Mouse (Mus musculus): ENCODE data around the gene Ffar3. TPM values are rescaled to one million over a fixed set of nuclear protein-coding genes. Genes with fewer than 3 reads are reported as not detected.
"Not testable (repeated sequence)": the region's sequence is repeated elsewhere in the genome, so short reads cannot be mapped to it uniquely, and the experiment has no call there.

Ffar3 gene
- polyA plus RNA-seq, 1 experiment from 2014 or later, result 0.13 TPM

- no peak overlapping the region for H3K9ac ChIP-seq
- no peak overlapping the region for H3K27ac ChIP-seq
- H3K36me3 ChIP-seq, result no peaks in the 10 kb centered on the region
- no peak for ATAC-seq (ENCODE audit: low FRiP score)
- H3K4me1 ChIP-seq (replicated peaks), result peaks cover 18% of the 10 kb centered on the region
- no peaks in the 10 kb centered on the region for H3K27me3 ChIP-seq
- WGBS, result 74% methylated on average over 4 of the region's 4 CpGs
- no peaks in the 10 kb centered on the region for H3K9me3 ChIP-seq
- no peak overlapping the region for H3K4me2 ChIP-seq
- no peak overlapping the region for H3K4me3 ChIP-seq
Measured at GRCm38 (mm10) chr7:30841379-30841778, 14.6 kb downstream of the Ffar3 start.

GRCm38 (mm10) chr7:30840306-30840705 lies 15.7 kb downstream of the Ffar3 start:
- Histone ChIP-seq H3K4me1 (replicated peaks) (peaks cover 16% of the 10 kb centered on the region), H3K4me3 (no peak overlapping the region), H3K9ac (no peak overlapping the region), H3K36me3 (no peaks in the 10 kb centered on the region), H3K9me3 (no peaks in the 10 kb centered on the region), H3K4me2 (no peak overlapping the region), H3K27ac (no peak overlapping the region), H3K27me3 (no peaks in the 10 kb centered on the region)
- 85% methylated on average over 3 of the region's 3 CpGs for WGBS
- ATAC-seq (ENCODE audit: low FRiP score), result no peak

- no peaks in the 10 kb centered on the region for H3K27me3 ChIP-seq
- ATAC-seq (ENCODE audit: low FRiP score), result no peak
- no peak overlapping the region for H3K4me3 ChIP-seq
- no peaks in the 10 kb centered on the region for H3K4me1 ChIP-seq (replicated peaks)
- H3K36me3 ChIP-seq, result no peaks in the 10 kb centered on the region
- no peak overlapping the region for H3K9ac ChIP-seq
- no peak overlapping the region for H3K4me2 ChIP-seq
- H3K27ac ChIP-seq, result no peak overlapping the region
- H3K9me3 ChIP-seq, result no peaks in the 10 kb centered on the region
Measured at GRCm38 (mm10) chr7:30837277-30837676, 18.7 kb downstream of the Ffar3 start.

GRCm38 (mm10) chr7:30832684-30833083 lies 23.3 kb downstream of the Ffar3 start:
- not testable (repeated sequence) for H3K9ac ChIP-seq; H3K9me3 ChIP-seq; H3K4me1 ChIP-seq (replicated peaks); H3K36me3 ChIP-seq; H3K27ac ChIP-seq; ATAC-seq (ENCODE audit: low FRiP score); H3K4me2 ChIP-seq; H3K27me3 ChIP-seq; H3K4me3 ChIP-seq
- whole genome bisulfite sequencing, result 55% methylated on average over 7 of the region's 11 CpGs

GRCm38 (mm10) chr7:30832261-30832660 lies 23.7 kb downstream of the Ffar3 start:
- H3K27me3 ChIP-seq, result no peaks in the 10 kb centered on the region
- H3K4me3 ChIP-seq, result no peak overlapping the region
- no peaks in the 10 kb centered on the region for H3K9me3 ChIP-seq
- H3K36me3 ChIP-seq, result no peaks in the 10 kb centered on the region
- ATAC-seq (ENCODE audit: low FRiP score), result no peak
- H3K4me1 ChIP-seq (replicated peaks), result no peaks in the 10 kb centered on the region
- no peak overlapping the region for H3K27ac ChIP-seq
- WGBS, result 81% methylated on average over 15 of the region's 17 CpGs
- no peak overlapping the region for H3K9ac ChIP-seq
- H3K4me2 ChIP-seq, result no peak overlapping the region

- no peaks in the 10 kb centered on the region for H3K9me3 ChIP-seq
- H3K9ac ChIP-seq, result no peak overlapping the region
- no peak overlapping the region for H3K4me2 ChIP-seq
- no peak overlapping the region for H3K4me3 ChIP-seq
- no peak for ATAC-seq (ENCODE audit: low FRiP score)
- no peaks in the 10 kb centered on the region for H3K36me3 ChIP-seq
- H3K27ac ChIP-seq, result no peak overlapping the region
- no peaks in the 10 kb centered on the region for H3K4me1 ChIP-seq (replicated peaks)
- H3K27me3 ChIP-seq, result no peaks in the 10 kb centered on the region
- 67% methylated on average over 3 of the region's 3 CpGs for WGBS
Measured at GRCm38 (mm10) chr7:30829428-30829827, 26.6 kb downstream of the Ffar3 start.

GRCm38 (mm10) chr7:30828871-30829270 lies 27.1 kb downstream of the Ffar3 start:
- H3K4me1 ChIP-seq (replicated peaks); H3K36me3 ChIP-seq; H3K4me2 ChIP-seq; H3K9ac ChIP-seq; H3K9me3 ChIP-seq; ATAC-seq (ENCODE audit: low FRiP score); H3K4me3 ChIP-seq; H3K27me3 ChIP-seq; H3K27ac ChIP-seq: not testable (repeated sequence)

- whole genome bisulfite sequencing, result 95% methylated on average over 10 of the region's 10 CpGs
- ATAC-seq (ENCODE audit: low FRiP score), result no peak
- H3K4me1 ChIP-seq (replicated peaks), result no peaks in the 10 kb centered on the region
Measured at GRCm38 (mm10) chr7:30826660-30827059, 29.3 kb downstream of the Ffar3 start.

GRCm38 (mm10) chr7:30824306-30824705 lies 31.7 kb downstream of the Ffar3 start:
- H3K4me1 ChIP-seq (replicated peaks), result no peaks in the 10 kb centered on the region
- no peak overlapping the region for H3K4me3 ChIP-seq
- H3K9ac ChIP-seq, result no peak overlapping the region
- ATAC-seq (ENCODE audit: low FRiP score), result no peak
- 98% methylated on average over 3 of the region's 3 CpGs for WGBS
- H3K4me2 ChIP-seq, result no peak overlapping the region
- no peaks in the 10 kb centered on the region for H3K27me3 ChIP-seq
- H3K9me3 ChIP-seq, result no peaks in the 10 kb centered on the region
- no peak overlapping the region for H3K27ac ChIP-seq
- no peaks in the 10 kb centered on the region for H3K36me3 ChIP-seq

More at GRCm38 (mm10) chr7:30826660-30827059, 29.3 kb downstream of the Ffar3 start:
- Histone ChIP-seq H3K9ac (no peak overlapping the region), H3K27ac (no peak overlapping the region), H3K4me3 (no peak overlapping the region), H3K9me3 (no peaks in the 10 kb centered on the region), H3K36me3 (no peaks in the 10 kb centered on the region), H3K4me2 (no peak overlapping the region), H3K27me3 (no peaks in the 10 kb centered on the region)

- no peaks in the 10 kb centered on the region for H3K4me1 ChIP-seq (replicated peaks)
- no peaks in the 10 kb centered on the region for H3K36me3 ChIP-seq
- no peak within 1 kb of the TSS for H3K4me2 ChIP-seq
- WGBS, result 92% methylated on average over 18 of the region's 18 CpGs
- H3K9me3 ChIP-seq, result no peaks in the 10 kb centered on the region
- H3K9ac ChIP-seq, result no peak within 1 kb of the TSS
- no peak within 1 kb of the TSS for H3K4me3 ChIP-seq
- no peak within 1 kb of the TSS for H3K27ac ChIP-seq
- H3K27me3 ChIP-seq, result no peaks in the 10 kb centered on the region
- ATAC-seq (ENCODE audit: low FRiP score), result no peak
Measured at GRCm38 (mm10) chr7:30823675-30824074, 32.3 kb downstream of the Ffar3 start, which contains the start of gene Ffar2. Ffar2 (minus strand) TSS chr7:30823775.

GRCm38 (mm10) chr7:30821532-30821931 lies 34.4 kb downstream of the Ffar3 start:
- H3K9ac ChIP-seq, result no peak overlapping the region
- H3K27ac ChIP-seq, result no peak overlapping the region
- no peaks in the 10 kb centered on the region for H3K4me1 ChIP-seq (replicated peaks)
- H3K36me3 ChIP-seq, result no peaks in the 10 kb centered on the region
- no peak overlapping the region for H3K4me2 ChIP-seq
- no peaks in the 10 kb centered on the region for H3K9me3 ChIP-seq
- H3K27me3 ChIP-seq, result no peaks in the 10 kb centered on the region
- no peak for ATAC-seq (ENCODE audit: low FRiP score)
- no peak overlapping the region for H3K4me3 ChIP-seq
- WGBS, result 73% methylated on average over 5 of the region's 5 CpGs

- WGBS, result 70% methylated on average over 7 of the region's 7 CpGs
- no peak for ATAC-seq (ENCODE audit: low FRiP score)
- Histone ChIP-seq H3K4me1 (replicated peaks) (no peaks in the 10 kb centered on the region), H3K4me2 (no peak overlapping the region), H3K27me3 (no peaks in the 10 kb centered on the region), H3K9me3 (no peaks in the 10 kb centered on the region), H3K4me3 (no peak overlapping the region), H3K27ac (no peak overlapping the region), H3K36me3 (no peaks in the 10 kb centered on the region), H3K9ac (no peak overlapping the region)
Measured at GRCm38 (mm10) chr7:30820854-30821445, 35.0 kb downstream of the Ffar3 start.

- H3K4me3 ChIP-seq, result no peak overlapping the region
- ATAC-seq (ENCODE audit: low FRiP score), result no peak
- H3K27ac ChIP-seq, result no peak overlapping the region
- no peak overlapping the region for H3K9ac ChIP-seq
- 77% methylated on average over 6 of the region's 6 CpGs for WGBS
- H3K4me1 ChIP-seq (replicated peaks), result no peaks in the 10 kb centered on the region
- H3K4me2 ChIP-seq, result no peak overlapping the region
- H3K36me3 ChIP-seq, result no peaks in the 10 kb centered on the region
- H3K27me3 ChIP-seq, result no peaks in the 10 kb centered on the region
- no peaks in the 10 kb centered on the region for H3K9me3 ChIP-seq
Measured at GRCm38 (mm10) chr7:30820131-30820530, 35.8 kb downstream of the Ffar3 start.

Measured in hindbrain, embryonic 13.5 days (tissue).